Mouse (Mus musculus): Measurements from ENCODE around the gene Cwc25.

Gene Cwc25

GRCm38 (mm10) chr11:97700003-97700745 is 66.2 kb downstream of the Cwc25 start, which contains the start of gene Pcgf2:
Pcgf2 (minus strand) TSS chr11:97700497.
- DNase-seq (ENCODE audit: low spot score in 2 of 2), result peak in 1 of 2 experiments; percentile 71

DNA sequence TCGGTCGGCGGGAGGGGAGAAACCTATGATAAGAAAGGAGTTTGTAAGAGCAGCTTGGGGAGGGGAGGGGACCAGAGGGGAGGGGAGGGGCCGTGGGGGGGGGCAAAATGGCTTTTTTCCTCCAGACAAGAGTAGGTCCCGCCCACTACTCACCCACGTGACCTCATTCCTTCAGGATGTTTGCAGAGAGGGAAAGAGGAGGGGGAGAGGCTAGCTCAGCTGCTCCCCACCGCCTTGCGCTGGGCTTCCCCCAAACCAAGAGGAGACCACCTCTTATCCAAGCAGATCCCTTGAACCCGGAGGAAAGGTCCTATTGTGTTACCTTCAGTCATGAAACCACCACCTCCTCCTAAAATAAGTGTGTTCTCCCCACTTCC is 66.7 kb downstream of the Cwc25 start:
- peak; percentile 79 to 84 for DNase-seq (ENCODE audit: low spot score in 2 of 2)

DNA sequence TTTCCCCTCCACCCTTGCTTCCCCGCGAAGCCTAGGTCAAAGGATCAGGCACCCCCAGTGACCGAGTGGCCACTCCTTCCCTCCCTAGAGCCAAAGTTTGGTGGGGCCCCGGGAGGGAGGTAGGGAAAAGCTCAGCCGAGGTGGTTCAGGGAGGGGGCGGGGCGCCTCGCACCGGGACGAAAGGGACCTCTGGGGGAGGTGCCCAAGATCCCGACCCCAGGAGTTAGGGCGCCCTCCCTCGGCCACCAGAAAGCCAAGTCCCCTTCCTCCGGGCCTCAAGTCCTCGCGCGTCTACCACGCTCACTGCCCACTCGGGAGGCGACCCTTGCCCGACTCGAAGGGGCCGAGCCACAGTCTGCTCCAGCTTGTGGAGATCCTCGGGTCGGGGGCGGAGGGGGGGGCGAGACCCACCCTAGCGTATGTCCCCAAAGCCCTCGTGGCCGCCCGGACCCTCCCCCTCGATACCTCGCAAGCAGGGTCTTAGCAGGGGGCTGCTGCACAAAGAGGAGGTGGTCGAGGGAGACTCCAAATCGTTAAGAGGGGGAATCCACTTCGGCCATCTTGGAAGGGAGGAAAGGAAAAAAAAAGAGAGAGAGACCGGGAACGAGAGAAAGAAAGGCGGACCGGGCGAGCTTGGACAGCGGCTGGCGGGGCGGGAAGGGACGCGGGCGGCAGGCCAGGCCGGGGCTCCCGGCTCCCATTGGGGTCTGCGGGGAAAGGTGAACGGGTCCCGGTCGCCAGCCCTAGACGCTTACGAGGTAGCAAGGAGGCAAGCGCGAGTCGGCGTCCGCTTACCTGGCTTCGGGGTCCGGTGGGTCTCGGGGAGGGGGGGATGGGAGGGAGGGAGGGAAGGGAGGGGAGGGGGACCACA is 67.4 kb downstream of the Cwc25 start:
- no peak for DNase-seq (ENCODE audit: low spot score in 2 of 2)

DNA sequence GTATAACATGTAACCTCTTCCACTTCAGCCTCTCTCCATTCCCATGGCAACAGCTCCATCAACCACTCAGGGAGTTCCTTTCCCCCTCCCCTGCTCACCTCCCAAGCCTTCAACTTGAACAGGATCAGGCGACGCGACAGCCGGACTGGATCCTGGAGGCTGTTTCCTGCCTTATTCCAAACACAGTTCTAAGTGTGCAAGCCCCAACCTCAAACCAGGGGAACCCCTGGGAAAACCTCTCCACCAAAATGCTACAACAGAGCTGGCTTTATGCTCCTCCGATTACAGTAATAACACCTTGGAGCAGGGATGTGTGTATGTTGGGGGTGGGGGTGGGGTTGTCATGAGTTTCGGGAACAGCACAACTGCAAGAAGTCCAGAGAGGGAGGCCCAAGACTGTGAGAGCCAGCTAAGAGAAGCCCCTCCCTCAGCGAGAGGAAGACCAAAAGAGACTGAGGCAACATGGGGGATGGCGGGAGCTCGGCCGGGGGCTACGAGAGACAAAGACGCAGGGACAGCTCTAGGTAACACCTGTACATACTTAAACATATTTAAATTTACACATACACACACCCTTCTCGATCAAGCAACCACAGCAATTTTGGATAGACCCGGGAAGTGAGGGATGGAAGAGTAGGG is 68.3 kb downstream of the Cwc25 start:
- DNase-seq (ENCODE audit: low spot score in 2 of 2), result no peak

DNA sequence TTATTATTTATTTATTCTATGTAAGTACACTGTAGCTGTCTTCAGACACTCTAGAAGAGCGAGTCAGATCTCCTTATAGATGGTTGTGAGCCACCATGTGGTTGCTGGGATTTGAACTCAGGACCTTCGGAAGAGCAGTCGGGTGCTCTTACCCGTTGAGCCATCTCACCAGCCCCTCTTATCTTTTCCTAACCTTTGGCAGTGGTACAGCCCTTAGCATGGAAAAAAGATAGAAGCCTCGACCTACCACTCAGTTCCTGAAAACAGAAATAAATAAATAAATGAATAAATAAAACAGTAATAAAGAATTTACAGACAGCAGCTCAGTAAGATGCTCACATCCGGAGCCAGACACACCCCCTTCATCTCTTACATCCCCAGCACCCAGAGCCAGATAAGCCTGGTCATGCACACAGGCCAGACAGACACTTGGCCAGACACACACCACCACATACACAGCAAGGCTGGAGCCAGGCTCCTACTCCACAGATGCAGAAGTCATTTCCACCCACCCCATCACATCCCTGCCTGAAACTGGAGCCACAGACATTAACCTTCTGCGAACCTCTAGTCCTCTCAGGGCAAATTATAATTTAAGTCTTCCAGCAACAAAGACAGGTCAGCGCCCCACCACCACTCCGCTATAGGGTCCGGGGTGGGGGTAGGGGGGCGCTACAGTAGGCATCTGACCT is 69.0 kb downstream of the Cwc25 start:
- DNase-seq (ENCODE audit: low spot score in 2 of 2), result no peak

DNA sequence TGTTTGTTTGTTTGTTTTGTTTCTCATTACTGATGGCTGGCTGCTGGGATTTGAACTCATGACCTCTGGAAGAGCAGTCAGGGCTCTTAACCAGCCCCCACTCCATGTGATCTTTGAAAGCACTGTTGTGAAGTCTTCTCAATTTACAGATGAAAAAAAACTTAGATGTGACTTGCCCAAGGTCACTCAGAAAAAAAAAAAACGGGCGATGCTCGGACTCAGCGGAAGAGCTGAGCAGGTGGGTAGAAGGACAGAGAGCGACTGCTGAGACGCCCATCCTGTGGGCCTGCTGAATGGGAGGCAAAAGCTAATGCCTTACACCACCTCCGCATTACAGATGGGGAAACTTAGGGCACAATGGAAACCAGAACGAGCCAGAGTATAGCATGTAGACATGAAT is 69.7 kb downstream of the Cwc25 start:
- DNase-seq (ENCODE audit: low spot score in 2 of 2), result no peak

DNA sequence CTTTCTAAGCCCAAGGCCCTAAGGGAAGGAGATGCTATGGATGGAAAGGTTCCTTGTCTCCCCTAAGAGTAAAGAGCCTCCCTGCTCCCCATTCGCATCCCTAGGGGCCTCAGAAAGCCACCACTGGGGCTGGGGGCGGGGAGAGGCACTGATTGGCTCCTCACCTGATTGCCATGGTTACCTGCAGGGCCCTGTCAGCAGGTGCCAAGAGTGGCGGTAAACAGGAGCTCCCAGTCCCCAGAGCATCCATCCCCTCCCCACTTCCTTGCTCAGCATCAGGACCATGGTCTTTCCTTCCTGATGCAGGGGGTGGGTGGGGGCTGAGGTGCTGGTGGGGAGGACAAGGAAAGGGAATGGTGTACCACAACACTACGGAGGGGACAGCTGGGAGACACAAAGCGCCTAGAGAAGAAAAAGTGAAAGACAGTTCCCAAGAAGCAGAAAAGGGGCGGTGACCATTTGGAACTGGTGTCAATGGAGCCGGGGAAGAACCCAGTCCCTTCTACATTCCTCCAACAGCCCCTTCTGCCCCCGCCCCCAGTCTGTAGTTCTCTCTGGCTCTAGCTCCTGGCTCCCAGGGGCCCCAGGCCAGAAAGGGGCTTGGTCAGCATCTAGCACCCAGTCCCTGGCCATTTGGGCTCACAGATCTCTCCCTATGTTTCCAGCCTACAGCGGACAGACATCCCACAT is 70.5 kb downstream of the Cwc25 start:
- DNase-seq (ENCODE audit: low spot score in 2 of 2), result no peak
